Mouse (Mus musculus): ENCODE results near the gene Gadl1. TPM values are rescaled to one million over a fixed set of nuclear protein-coding genes. Genes with fewer than 3 reads are reported as not detected.

Gene Gadl1
- total and polyA plus RNA-seq, 3 experiments, result 0.13 TPM; not detected in 2

DNA sequence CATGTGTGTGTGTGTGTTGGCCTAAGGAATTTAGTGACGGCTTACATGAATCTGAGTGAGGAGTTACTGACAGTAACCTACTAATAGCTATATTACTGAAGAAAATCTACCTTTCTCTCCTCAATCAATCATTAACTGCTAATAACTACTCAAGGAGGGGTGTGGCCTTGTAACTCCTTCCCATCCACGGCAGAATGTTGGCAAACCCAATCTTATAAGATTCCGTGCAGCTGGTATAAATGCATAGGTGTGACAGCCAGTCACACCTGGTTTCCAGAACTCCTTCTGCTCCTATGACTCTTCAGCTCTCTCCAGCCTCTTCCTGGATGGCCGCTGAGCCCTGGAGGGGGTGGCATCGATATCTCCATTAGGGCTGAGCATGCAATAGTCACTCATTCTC lies 25.8 kb upstream of the Gadl1 start:
- Histone ChIP-seq H3K27ac (ENCODE audit: insufficient read depth, low read depth) (no peak overlapping the region), H3K4me3 (replicated peaks in 1 of 3; ENCODE audit: low read depth in 2 of 3, low read length in 2 of 3, poor library complexity in 1 of 3) (no peak overlapping the region), H3K4me1 (ENCODE audit: control insufficient read depth in 1 of 2, insufficient read depth in 2 of 2) (peaks cover 6 to 9% of the 10 kb centered on the region in 2 experiments; a peak in 3 of 4 replicates), H3K9me3 (replicated peaks; ENCODE audit: low read length) (peaks cover 7% of the 10 kb centered on the region), H3K4me2 (ENCODE audit: insufficient read depth, low read depth, poor library complexity, severe bottlenecking) (no peak overlapping the region), H3K27me3 (replicated peaks) (no peaks in the 10 kb centered on the region), H3K79me2 (replicated peaks; ENCODE audit: control insufficient read depth, extremely low read depth, insufficient read depth, poor library complexity, severe bottlenecking) (no peaks in the 10 kb centered on the region), H3K36me3 (replicated peaks in 1 of 2; ENCODE audit: control insufficient read depth in 1 of 2, insufficient read depth in 1 of 2, low read length in 1 of 2) (no peaks in the 10 kb centered on the region), H3K9ac (ENCODE audit: insufficient read depth, low read depth) (no peak overlapping the region)
- TF ChIP-seq CTCF (conservative IDR thresholded peaks at IDR 0.05 in 1 of 2, IDR thresholded peaks at IDR 0.05 in 1 of 2; ENCODE audit: low read depth in 2 of 2, low read length in 2 of 2) (no peak), ZMIZ1 (IDR thresholded peaks at IDR 0.05; ENCODE audit: low read depth, low read length) (no peak)
- DNase-seq (ENCODE audit: extremely low read depth), result no peak
- dilution Hi-C loops (cut with MboI; ENCODE audit: extremely low pct_ligation_motif_present, extremely low pct_unique_long_range_greater_than_20kb, low sequenced_read_pairs) (no loop called here), in situ Hi-C loops (cut with MboI; ENCODE audit: low pct_ligation_motif_present, low pct_unique_long_range_greater_than_20kb, low sequenced_read_pairs) (no loop called here)

DNA sequence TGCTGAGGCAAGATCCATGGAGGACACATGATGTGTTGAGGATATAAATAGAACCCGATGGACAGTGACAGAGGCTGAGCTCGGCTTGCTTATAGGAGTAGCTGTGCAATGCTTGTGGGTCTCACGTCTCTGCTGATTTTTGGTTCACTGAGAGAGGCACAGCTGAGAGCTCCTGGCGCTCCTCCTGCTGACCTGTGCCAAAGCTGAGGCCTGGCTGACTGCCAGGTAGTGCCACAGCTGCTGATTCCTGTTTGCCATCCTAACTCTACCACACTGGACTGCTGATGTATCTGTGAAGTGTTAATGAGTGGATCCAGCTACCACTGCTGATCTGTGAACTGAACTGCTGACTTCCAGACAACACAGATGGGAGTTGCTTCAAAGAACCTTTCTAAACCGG lies 21.7 kb upstream of the Gadl1 start:
- in situ Hi-C loops (cut with MboI; ENCODE audit: low pct_ligation_motif_present, low pct_unique_long_range_greater_than_20kb, low sequenced_read_pairs) (no loop called here), dilution Hi-C loops (cut with MboI; ENCODE audit: extremely low pct_ligation_motif_present, extremely low pct_unique_long_range_greater_than_20kb, low sequenced_read_pairs) (no loop called here)
- H3K27me3 ChIP-seq (replicated peaks), result no peaks in the 10 kb centered on the region
- H3K27ac ChIP-seq (ENCODE audit: insufficient read depth, low read depth), result no peak overlapping the region
- H3K36me3 ChIP-seq (replicated peaks in 1 of 2; ENCODE audit: control insufficient read depth in 1 of 2, insufficient read depth in 1 of 2, low read length in 1 of 2), result no peaks in the 10 kb centered on the region
- H3K9ac ChIP-seq (ENCODE audit: insufficient read depth, low read depth), result no peak overlapping the region
- TF ChIP-seq ZKSCAN1 (IDR thresholded peaks at IDR 0.05; ENCODE audit: borderline replicate concordance, low read depth, low read length) (no peak), BHLHE40 (IDR thresholded peaks at IDR 0.05; ENCODE audit: low read depth, low read length) (no peak), MXI1 (IDR thresholded peaks at IDR 0.05; ENCODE audit: low read depth, low read length) (no peak), TBP (conservative IDR thresholded peaks at IDR 0.05; ENCODE audit: low read depth, low read length) (no peak), KAT2A (IDR thresholded peaks at IDR 0.05; ENCODE audit: insufficient replicate concordance, low read length) (no peak), HCFC1 (IDR thresholded peaks at IDR 0.05; ENCODE audit: low read depth, low read length) (no peak), JUN (IDR thresholded peaks at IDR 0.05; ENCODE audit: insufficient read depth, low read depth, low read length) (no peak), GABPA (IDR thresholded peaks at IDR 0.05; ENCODE audit: insufficient replicate concordance, low read depth, low read length) (no peak), NRF1 (IDR thresholded peaks at IDR 0.05; ENCODE audit: low read depth, low read length) (no peak), MAX (IDR thresholded peaks at IDR 0.05; ENCODE audit: low read length) (no peak), TCF12 (IDR thresholded peaks at IDR 0.05; ENCODE audit: low read depth, low read length) (no peak), CTCF (conservative IDR thresholded peaks at IDR 0.05 in 1 of 2, IDR thresholded peaks at IDR 0.05 in 1 of 2; ENCODE audit: low read depth in 2 of 2, low read length in 2 of 2) (no peak), ZC3H11A (IDR thresholded peaks at IDR 0.05; ENCODE audit: low read depth, low read length) (no peak), USF2 (conservative IDR thresholded peaks at IDR 0.05; ENCODE audit: low read depth, low read length) (no peak), ZNF384 (IDR thresholded peaks at IDR 0.05; ENCODE audit: low read depth, low read length) (no peak), MAFK (IDR thresholded peaks at IDR 0.05; ENCODE audit: insufficient replicate concordance, low read length) (no peak), PAX5 (IDR thresholded peaks at IDR 0.05; ENCODE audit: low read length) (no peak), ZMIZ1 (IDR thresholded peaks at IDR 0.05; ENCODE audit: low read depth, low read length) (no peak)
- DNase-seq (ENCODE audit: extremely low read depth), result no peak
- H3K79me2 ChIP-seq (replicated peaks; ENCODE audit: control insufficient read depth, extremely low read depth, insufficient read depth, poor library complexity, severe bottlenecking), result no peaks in the 10 kb centered on the region
- no peak overlapping the region for H3K4me3 ChIP-seq (replicated peaks in 1 of 3; ENCODE audit: low read depth in 2 of 3, low read length in 2 of 3, poor library complexity in 1 of 3)
- H3K9me3 ChIP-seq (replicated peaks; ENCODE audit: low read length), result peaks cover 7% of the 10 kb centered on the region
- peaks cover 2 to 4% of the 10 kb centered on the region in 2 experiments; a peak in 3 of 4 replicates for H3K4me1 ChIP-seq (ENCODE audit: control insufficient read depth in 1 of 2, insufficient read depth in 2 of 2)
- no peak overlapping the region for H3K4me2 ChIP-seq (ENCODE audit: insufficient read depth, low read depth, poor library complexity, severe bottlenecking)
